Mouse (Mus musculus) hindbrain, embryonic 12.5 days (tissue): ENCODE measurements around the gene Mpped2. TPM values are rescaled to one million over a fixed set of nuclear protein-coding genes. Genes with fewer than 3 reads are reported as not detected.
A peak's percentile ranks its signal among the peaks of the same experiment; 100 is the strongest.

Experiments used
- ATAC-seq: fragments of 200-750 bp; cut with Nextera tagmentation; 2 replicates; pipeline ENCODE4 v1.8.0; 2017; ENCODE audit warnings: moderate TSS enrichment; ENCODE audit not compliant: low FRiP score
- H3K27ac ChIP-seq: fragments of 300-500 bp; sonication (generic); 2 replicates; pipeline ENCODE4 v1.5.1; 2016; ENCODE audit warnings: mild to moderate bottlenecking
- H3K27me3 ChIP-seq: fragments of 300-500 bp; sonication (generic); 2 replicates; pipeline ENCODE4 v1.6.1; 2016; ENCODE audit warnings: mild to moderate bottlenecking
- H3K36me3 ChIP-seq: fragments of 300-500 bp; sonication (generic); 2 replicates; pipeline ENCODE4 v1.6.1; 2016; ENCODE audit warnings: mild to moderate bottlenecking
- H3K4me1 ChIP-seq: fragments of 300-500 bp; sonication (generic); 2 replicates; pipeline ENCODE4 v1.6.1; 2016
- H3K4me2 ChIP-seq: fragments of 300-500 bp; sonication (generic); replicated peaks from 2 replicates; pipeline ENCODE4 v1.6.1; 2016; ENCODE audit warnings: mild to moderate bottlenecking
- H3K4me3 ChIP-seq: fragments of 300-500 bp; sonication (generic); 2 replicates; pipeline ENCODE4 v1.5.1; 2016; ENCODE audit warnings: mild to moderate bottlenecking
- H3K9ac ChIP-seq: fragments of 300-500 bp; sonication (generic); 2 replicates; pipeline ENCODE4 v1.6.1; 2016; ENCODE audit warnings: mild to moderate bottlenecking, moderate library complexity
- H3K9me3 ChIP-seq: fragments of 300-500 bp; sonication (generic); replicated peaks from 2 replicates; pipeline ENCODE4 v1.6.1; 2016; ENCODE audit warnings: mild to moderate bottlenecking
- WGBS: fragments of 180-500 bp; shearing (Covaris S2); methylation state at CpG from one replicate; pipeline ENCODE4 v1.1.7; 2016; 5-methylcytosine and 5-hydroxymethylcytosine counted together
- polyA plus RNA-seq: library from polyadenylated mRNA; unstranded; fragments of >200 nt; fragmentation: Nextera tagmentation; extraction: Ambion mirVana; gene quantifications from 2 replicates; pipeline ENCODE4 v1.2.1, GENCODE M21; 2016

Gene Mpped2
- polyA plus RNA-seq, 1 experiment from 2014 or later, result 84.2 TPM

DNA sequence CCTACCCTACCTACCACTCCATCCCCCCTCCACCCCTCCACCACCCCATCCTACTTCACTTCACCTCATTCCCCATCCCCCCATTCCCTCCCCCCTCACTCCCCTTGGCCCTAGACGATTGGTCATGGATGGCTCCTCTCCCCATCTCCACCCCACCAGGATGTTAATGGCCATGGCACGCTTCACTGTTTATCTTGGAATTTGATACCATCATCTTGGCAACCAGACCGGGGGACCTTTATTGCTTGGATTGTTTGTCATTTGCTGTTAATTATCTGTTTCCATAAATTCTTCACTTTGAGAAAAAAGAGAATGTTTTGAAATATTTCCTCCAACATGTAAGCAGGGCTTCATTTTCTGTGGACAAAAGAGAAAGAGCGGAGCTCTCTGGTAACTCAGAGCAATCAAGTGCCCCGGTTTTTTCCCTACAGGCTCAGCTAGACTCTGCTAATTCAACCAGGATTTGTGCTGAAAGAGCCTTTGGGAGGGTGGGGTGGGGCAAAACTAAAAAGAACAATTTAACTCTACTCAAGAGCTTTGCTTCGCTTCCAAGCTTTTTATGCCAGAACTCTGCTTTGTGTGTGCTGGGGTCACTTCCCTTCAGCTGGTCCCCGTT lies 17.9 kb downstream of the Mpped2 start:
- 32% methylated on average over 7 of the region's 7 CpGs for WGBS

GRCm38 (mm10) chr2:106711506-106711905 lies 18.4 kb downstream of the Mpped2 start:
- 64% methylated on average over 6 of the region's 6 CpGs for WGBS
- Histone ChIP-seq H3K4me3 (no peak overlapping the region), H3K9me3 (no peaks in the 10 kb centered on the region), H3K27ac (peak overlapping the region; percentile 30; the same call in 1 of the 2 replicates), H3K4me2 (no peak overlapping the region), H3K27me3 (no peaks in the 10 kb centered on the region), H3K36me3 (no peaks in the 10 kb centered on the region), H3K9ac (no peak overlapping the region), H3K4me1 (peaks cover 34% of the 10 kb centered on the region)
- ATAC-seq, result no peak

More for the DNA sequence above, 17.9 kb downstream of the Mpped2 start:
- Histone ChIP-seq H3K4me1 (peaks cover 29% of the 10 kb centered on the region), H3K27ac (peak overlapping the region; percentile 30), H3K9ac (no peak overlapping the region), H3K36me3 (no peaks in the 10 kb centered on the region), H3K4me2 (no peak overlapping the region), H3K4me3 (no peak overlapping the region), H3K9me3 (no peaks in the 10 kb centered on the region), H3K27me3 (no peaks in the 10 kb centered on the region)
- ATAC-seq, result peak; percentile 34; the same call in 1 of the 2 replicates

GRCm38 (mm10) chr2:106713151-106713550 lies 20.1 kb downstream of the Mpped2 start:
- Histone ChIP-seq H3K27ac (no peak overlapping the region), H3K9ac (no peak overlapping the region), H3K27me3 (no peaks in the 10 kb centered on the region), H3K36me3 (no peaks in the 10 kb centered on the region), H3K9me3 (no peaks in the 10 kb centered on the region), H3K4me2 (no peak overlapping the region), H3K4me1 (peaks cover 35% of the 10 kb centered on the region), H3K4me3 (no peak overlapping the region)
- no peak for ATAC-seq
- 49% methylated on average over 4 of the region's 4 CpGs for WGBS

DNA sequence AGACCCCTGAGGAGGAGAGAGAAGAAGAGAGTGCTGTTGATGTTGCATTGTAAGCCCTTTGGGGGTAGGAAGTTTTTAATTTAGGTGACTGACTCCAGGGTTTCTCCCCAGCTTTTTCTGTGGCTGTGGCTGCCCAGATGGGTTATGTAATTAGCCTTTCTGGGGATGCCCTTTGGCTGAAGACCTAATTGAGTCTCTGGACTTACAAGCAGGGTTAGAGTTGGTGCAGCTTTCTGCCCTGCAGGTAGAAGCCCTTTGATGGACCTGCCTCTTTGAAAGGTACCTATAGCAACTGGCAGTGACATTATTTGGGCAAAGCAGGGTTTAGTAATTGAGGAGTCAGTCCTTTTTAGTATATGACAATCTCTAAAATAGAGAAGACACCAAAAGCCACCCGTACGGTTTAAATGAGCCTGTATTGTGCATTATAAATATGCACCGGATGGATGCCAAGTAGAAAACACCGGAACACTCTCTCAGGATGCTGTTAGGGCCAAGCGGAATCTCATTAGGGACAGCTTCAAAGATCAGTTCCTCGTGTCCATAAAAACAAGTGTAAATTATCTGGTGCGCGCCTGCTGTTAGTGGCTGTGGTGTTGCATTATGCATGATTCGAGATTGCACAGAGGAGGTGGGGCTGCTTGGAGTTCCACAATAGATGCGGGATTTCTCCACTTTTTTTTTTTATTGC lies 22.8 kb downstream of the Mpped2 start:
- no peak overlapping the region for H3K4me3 ChIP-seq
- H3K27me3 ChIP-seq, result no peaks in the 10 kb centered on the region
- ATAC-seq, result peak; percentile 83
- no peaks in the 10 kb centered on the region for H3K9me3 ChIP-seq
- no peak overlapping the region for H3K4me2 ChIP-seq
- peak overlapping the region; percentile 60 for H3K27ac ChIP-seq
- H3K4me1 ChIP-seq, result peaks cover 47% of the 10 kb centered on the region
- no peak overlapping the region for H3K9ac ChIP-seq
- WGBS, result 35% methylated on average over 10 of the region's 10 CpGs
- H3K36me3 ChIP-seq, result no peaks in the 10 kb centered on the region

DNA sequence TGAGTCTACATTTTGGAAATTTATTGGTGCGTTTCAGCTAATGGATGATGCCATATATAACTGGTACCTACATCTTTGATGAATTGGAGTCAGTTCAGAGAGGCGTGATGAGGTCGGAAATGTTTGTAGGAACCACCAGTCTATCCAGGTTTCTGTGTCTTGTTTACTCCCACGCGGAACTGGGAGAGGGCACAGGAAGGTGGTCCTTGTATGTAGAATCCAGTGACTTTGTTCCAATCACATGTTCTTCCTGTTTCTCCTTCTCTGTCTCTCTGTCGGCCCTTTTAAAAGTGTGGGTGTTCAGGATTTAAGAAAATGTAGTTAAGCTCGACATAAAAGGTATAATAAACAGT lies 23.3 kb downstream of the Mpped2 start:
- Histone ChIP-seq H3K27me3 (no peaks in the 10 kb centered on the region), H3K27ac (no peak overlapping the region), H3K4me3 (no peak overlapping the region), H3K4me2 (no peak overlapping the region), H3K4me1 (peaks cover 42% of the 10 kb centered on the region), H3K9me3 (no peaks in the 10 kb centered on the region), H3K36me3 (no peaks in the 10 kb centered on the region), H3K9ac (no peak overlapping the region)
- ATAC-seq, result no peak; the same call in none of the 2 replicates
- WGBS, result 72% methylated on average over 7 of the region's 7 CpGs

- Histone ChIP-seq H3K9ac (no peak overlapping the region), H3K4me3 (no peak overlapping the region), H3K36me3 (no peaks in the 10 kb centered on the region), H3K4me1 (peaks cover 41% of the 10 kb centered on the region), H3K4me2 (no peak overlapping the region), H3K27me3 (no peaks in the 10 kb centered on the region), H3K27ac (no peak overlapping the region), H3K9me3 (no peaks in the 10 kb centered on the region)
- WGBS, result 93% methylated on average over 5 of the region's 5 CpGs
- ATAC-seq, result no peak
Measured at GRCm38 (mm10) chr2:106718888-106719287, 25.8 kb downstream of the Mpped2 start.

GRCm38 (mm10) chr2:106719434-106719833 lies 26.4 kb downstream of the Mpped2 start:
- no peak for ATAC-seq
- H3K4me1 ChIP-seq, result peaks cover 41% of the 10 kb centered on the region
- WGBS, result 93% methylated on average over 3 of the region's 3 CpGs
- H3K27ac ChIP-seq, result no peak overlapping the region
- no peak overlapping the region for H3K4me2 ChIP-seq
- no peaks in the 10 kb centered on the region for H3K36me3 ChIP-seq
- no peak overlapping the region for H3K4me3 ChIP-seq
- no peaks in the 10 kb centered on the region for H3K27me3 ChIP-seq
- H3K9me3 ChIP-seq, result no peaks in the 10 kb centered on the region
- H3K9ac ChIP-seq, result no peak overlapping the region

DNA sequence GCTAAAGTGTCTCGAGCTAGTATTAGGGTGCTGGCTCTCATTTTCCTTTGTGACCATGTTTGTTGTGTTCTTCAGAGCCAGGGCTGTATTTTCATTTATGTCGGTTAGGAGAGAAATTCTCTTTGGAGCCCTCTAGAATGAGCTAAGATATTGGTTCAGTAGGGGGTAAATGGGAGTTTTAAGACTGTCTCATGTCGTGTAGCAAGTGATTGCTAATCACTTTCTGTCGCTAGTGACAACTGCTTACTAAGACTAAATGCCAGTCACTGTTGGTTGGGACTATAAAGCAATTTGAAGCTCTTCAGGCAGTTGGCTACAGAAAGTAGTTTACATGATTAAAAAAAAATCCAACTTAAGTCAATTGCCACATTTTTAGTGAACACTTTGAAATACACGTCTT lies 27.6 kb downstream of the Mpped2 start:
- H3K36me3 ChIP-seq, result 0 out of 2 replicates have a peak, but pooled peaks cover 5% of the 10 kb centered on the region
- no peak for ATAC-seq

DNA sequence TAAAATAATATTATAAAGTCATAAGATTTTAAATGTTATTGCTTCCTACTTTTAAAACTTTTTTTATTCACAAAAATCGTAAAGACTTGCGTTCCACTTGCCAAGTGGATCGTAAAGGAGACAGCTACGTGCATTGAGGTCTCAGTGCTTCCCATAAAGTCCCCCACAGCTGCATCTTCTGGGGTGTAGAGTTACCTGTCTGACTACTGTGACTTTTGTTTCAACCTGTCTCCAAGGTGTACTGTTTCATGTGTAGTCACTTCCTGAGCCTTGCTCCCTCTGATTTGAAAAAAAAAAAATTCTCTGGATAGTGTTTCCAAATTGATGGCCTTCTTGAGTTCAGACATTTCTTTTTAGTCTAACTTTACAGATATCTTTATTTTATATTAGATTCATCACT lies 29.0 kb downstream of the Mpped2 start:
- no peaks in the 10 kb centered on the region for H3K27me3 ChIP-seq
- no peak for ATAC-seq
- no peak overlapping the region for H3K4me2 ChIP-seq
- no peak overlapping the region for H3K27ac ChIP-seq
- peaks cover 24% of the 10 kb centered on the region for H3K4me1 ChIP-seq
- no peaks in the 10 kb centered on the region for H3K9me3 ChIP-seq
- no peak overlapping the region for H3K9ac ChIP-seq
- 0 out of 2 replicates have a peak, but pooled peaks cover 5% of the 10 kb centered on the region for H3K36me3 ChIP-seq
- H3K4me3 ChIP-seq, result no peak overlapping the region
- WGBS, result 84% methylated on average over 4 of the region's 4 CpGs

More for the DNA sequence above, 27.6 kb downstream of the Mpped2 start:
- H3K27me3 ChIP-seq, result no peaks in the 10 kb centered on the region
- H3K4me2 ChIP-seq, result no peak overlapping the region
- no peak overlapping the region for H3K9ac ChIP-seq
- WGBS, result 40% methylated on average over 5 of the region's 5 CpGs
- peak overlapping the region; percentile 23; the same call in 1 of the 2 replicates for H3K27ac ChIP-seq
- peaks cover 34% of the 10 kb centered on the region for H3K4me1 ChIP-seq
- no peak overlapping the region for H3K4me3 ChIP-seq
- no peaks in the 10 kb centered on the region for H3K9me3 ChIP-seq

DNA sequence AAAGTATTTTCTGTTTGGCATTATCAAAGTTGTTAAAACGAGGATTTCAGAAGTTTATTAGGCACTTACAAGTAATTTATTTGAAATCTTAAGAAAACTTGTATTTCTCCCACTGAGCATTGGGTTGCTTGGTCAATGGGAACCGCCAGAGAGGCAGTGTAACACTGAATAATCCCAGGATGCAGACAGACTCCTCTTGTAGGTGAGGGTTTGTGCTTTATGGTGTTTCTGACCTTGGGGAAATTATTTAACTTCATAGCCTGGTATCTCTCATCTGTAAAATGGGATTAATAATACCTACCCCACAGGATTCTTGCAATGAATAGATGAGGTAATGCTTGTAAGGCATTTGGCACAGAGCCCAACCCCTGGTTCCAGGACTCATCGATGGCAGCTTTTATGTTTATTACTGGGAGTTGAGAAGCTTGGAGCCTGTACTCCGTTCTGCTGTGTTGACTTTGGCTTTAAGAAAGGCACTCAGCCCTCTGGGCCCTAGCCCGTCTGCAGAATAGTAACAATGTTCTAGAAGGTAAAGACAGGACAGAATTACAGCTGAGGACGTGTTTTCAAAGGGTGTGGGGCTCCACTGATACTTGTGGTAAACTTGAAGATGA lies 37.0 kb downstream of the Mpped2 start:
- no peak overlapping the region for H3K4me3 ChIP-seq
- H3K9me3 ChIP-seq, result no peaks in the 10 kb centered on the region
- no peak for ATAC-seq
- H3K4me2 ChIP-seq, result no peak overlapping the region
- H3K27me3 ChIP-seq, result no peaks in the 10 kb centered on the region
- H3K4me1 ChIP-seq, result peaks cover 13% of the 10 kb centered on the region
- H3K27ac ChIP-seq, result 0 out of 2 replicates have a peak overlapping the region, but pooled peaks have one; percentile 30
- 0 out of 2 replicates have a peak, but pooled peaks cover 5% of the 10 kb centered on the region for H3K36me3 ChIP-seq
- no peak overlapping the region for H3K9ac ChIP-seq
- WGBS, result 67% methylated on average over 6 of the region's 6 CpGs

GRCm38 (mm10) chr2:106730608-106731007 lies 37.5 kb downstream of the Mpped2 start:
- Histone ChIP-seq H3K4me2 (no peak overlapping the region), H3K27ac (peak overlapping the region; percentile 30; the same call in 1 of the 2 replicates), H3K9ac (no peak overlapping the region), H3K4me1 (peaks cover 17% of the 10 kb centered on the region), H3K27me3 (no peaks in the 10 kb centered on the region), H3K36me3 (no peaks in the 10 kb centered on the region), H3K9me3 (no peaks in the 10 kb centered on the region), H3K4me3 (no peak overlapping the region)
- WGBS, result 76% methylated on average over 8 of the region's 8 CpGs
- peak; percentile 38; the same call in 1 of the 2 replicates for ATAC-seq

DNA sequence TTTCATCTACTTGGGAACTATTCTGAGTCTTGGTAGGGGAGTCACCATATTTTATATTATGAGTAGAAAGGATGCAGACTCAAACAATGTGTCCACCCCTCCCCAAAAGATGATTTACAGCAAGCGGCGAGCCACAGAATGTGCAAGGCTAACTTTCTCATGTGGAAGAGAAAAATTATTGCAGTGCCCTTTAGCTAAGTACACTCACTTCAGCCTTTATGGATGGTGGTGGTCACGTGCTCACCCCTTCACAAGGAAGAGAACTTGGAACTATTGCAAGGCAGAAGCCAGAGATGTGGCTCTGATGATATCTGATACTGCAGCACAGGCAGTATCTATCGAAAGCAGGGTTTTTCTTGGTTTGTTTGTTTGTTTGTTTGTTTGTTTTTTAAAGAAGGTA lies 38.4 kb downstream of the Mpped2 start:
- Histone ChIP-seq H3K27ac (no peak overlapping the region), H3K9me3 (no peaks in the 10 kb centered on the region), H3K4me2 (no peak overlapping the region), H3K27me3 (no peaks in the 10 kb centered on the region), H3K9ac (no peak overlapping the region), H3K36me3 (no peaks in the 10 kb centered on the region), H3K4me3 (no peak overlapping the region), H3K4me1 (peaks cover 25% of the 10 kb centered on the region)
- ATAC-seq, result no peak
- WGBS, result 86% methylated on average over 4 of the region's 4 CpGs
